Mouse (Mus musculus) adrenal gland (tissue): ENCODE data around the gene Vmn2r50.
"Not testable (repeated sequence)": the region's sequence is repeated elsewhere in the genome, so short reads cannot be mapped to it uniquely, and the experiment has no call there.

Source experiments
- intact Hi-C: fragments of 180-260 bp; cut with DNase I; formaldehyde crosslinking; loops from one replicate; pipeline ENCODE4 v1.15.1; 2025
- long read RNA-seq, 2 experiments: library from polyadenylated mRNA; unstranded; transcript quantifications; one replicate each; pipeline ENCODE4 v2.0.0; 2020; ENCODE audit warnings: borderline replicate concordance in 1 of 2; ENCODE audit not compliant: insufficient replicate concordance in 1 of 2

The Vmn2r50 gene
- long read RNA-seq, experiment 1 = 0 reads
- long read RNA-seq, experiment 2 = 0 reads

DNA sequence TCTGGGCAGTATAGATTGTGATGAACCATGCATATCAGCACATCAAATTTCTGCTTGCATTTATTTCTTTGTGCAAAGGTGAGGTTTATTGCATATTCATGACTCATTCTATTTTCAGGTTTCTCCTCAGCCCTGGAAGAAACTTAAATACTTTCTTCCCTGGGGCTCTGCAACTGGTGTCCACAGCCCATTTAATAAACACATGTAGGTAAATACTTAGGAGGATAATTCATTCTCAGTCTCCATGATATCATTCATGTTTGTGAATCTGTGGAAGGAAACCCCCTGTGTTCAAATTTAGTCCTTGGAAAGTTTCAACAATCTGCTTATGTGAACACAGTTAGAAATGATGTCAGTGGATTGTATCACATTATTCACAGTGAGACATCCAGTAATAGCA is at the start of gene Vmn2r50:
TSS of gene Vmn2r50 (minus strand) at position 101 of the 400 bp plus-strand sequence.
- intact Hi-C loops = not testable (repeated sequence)

DNA sequence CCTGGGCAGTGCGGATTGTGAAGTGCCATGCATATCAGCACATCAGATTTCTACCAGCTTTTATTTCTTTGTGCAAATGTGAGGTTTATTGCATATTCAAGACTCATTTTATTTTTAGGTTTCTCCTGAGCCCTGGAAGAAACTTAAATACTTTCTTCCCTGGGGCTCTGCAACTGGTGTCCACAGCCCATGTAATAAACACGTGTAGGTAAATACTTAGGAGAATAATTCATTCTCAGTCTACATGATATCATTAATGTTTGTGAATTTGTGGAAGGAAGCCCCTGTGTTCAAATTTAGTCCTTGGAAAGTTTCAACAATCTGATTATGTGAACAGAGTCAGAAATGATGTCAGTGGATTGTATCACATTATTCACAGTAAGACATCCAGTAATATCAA is 60.9 kb downstream of the Vmn2r50 start, which contains the start of gene Vmn2r49:
TSS of gene Vmn2r49 (minus strand) at position 101 of the 400 bp plus-strand sequence.
- intact Hi-C loops = not testable (repeated sequence)
